Mouse (Mus musculus) granulocyte monocyte progenitor cell, adult 5-6 weeks (primary cell): ENCODE measurements around the gene Eif1b. TPM values are rescaled to one million over a fixed set of nuclear protein-coding genes. Genes with fewer than 3 reads are reported as not detected.
"Not testable (repeated sequence)": the region's sequence is repeated elsewhere in the genome, so short reads cannot be mapped to it uniquely, and the experiment has no call there.

ENCODE experiments used
- ATAC-seq: replicated peaks from 2 replicates; pipeline ENCODE4 v1.8.0; 2016; ENCODE audit warnings: mild to moderate bottlenecking, moderate TSS enrichment, inconsistent platforms; ENCODE audit not compliant: poor library complexity, severe bottlenecking
- total RNA-seq, 2 experiments: library from RNA; stranded (forward) in 1 of 2; stranded (reverse) in 1 of 2; fragments of 200-712, 200-1000 nt in 1 of 2; fragments of >200 nt in 1 of 2; fragmentation: Nextera tagmentation in 1 of 2; gene quantifications; 2 replicates each; pipeline ENCODE4 v1.2.3; 2014 to 2017

Gene Eif1b
- total RNA-seq, 2 experiments from 2014 or later: 84.1 to 108 TPM

DNA sequence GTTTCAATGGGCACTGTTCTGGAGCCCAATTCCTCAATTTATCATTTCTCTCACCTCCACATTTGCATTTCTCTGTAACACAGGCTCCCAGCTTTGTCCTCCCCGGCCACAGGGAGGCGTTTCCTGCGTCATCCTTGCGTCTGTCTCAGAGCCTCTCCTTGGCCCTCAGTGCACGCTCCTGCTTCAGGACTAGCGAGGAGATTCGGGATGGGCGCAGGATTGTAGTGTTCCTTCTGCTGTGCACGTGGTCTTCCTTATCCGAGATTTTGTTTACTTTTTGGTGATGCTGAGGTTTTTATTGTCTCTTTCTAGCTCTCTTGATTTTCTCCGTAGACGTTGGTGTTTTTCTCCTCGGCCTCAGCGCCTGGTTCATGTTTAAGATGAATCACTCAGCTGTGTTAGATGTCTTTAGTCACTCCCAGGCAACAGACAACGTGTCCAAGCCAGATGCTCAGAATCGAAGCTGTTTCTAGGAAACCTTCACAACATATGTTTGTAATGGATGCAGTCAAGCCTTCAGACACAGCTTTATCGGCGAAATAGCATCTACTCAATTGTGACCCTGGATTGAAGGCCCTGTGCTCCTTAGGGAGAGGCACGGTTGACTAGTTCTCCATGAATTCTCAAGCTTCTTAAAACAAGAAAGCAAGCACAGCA is 27.6 kb downstream of the Eif1b start:
- no peak for ATAC-seq

- no peak for ATAC-seq
Measured at GRCm38 (mm10) chr9:120521161-120521560, 29.1 kb downstream of the Eif1b start.

DNA sequence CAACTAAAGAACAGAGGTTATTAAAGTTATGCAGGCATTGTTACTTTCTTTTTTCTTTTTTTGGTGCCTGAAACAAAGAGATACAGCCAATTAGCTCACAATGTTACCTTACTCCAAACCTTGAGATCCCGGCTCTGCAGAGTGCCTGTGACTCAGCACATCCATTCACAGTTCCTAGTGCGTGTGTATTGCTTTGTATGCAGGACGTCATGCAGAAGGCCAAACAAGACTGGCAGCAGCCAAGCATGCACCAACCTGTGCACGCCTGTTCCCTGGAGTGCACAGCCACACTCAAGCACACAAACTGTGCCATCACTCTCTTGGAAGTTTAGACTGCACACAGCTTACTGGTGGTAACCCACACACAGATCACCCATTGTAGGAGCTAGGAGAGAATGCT is 35.2 kb downstream of the Eif1b start:
- no peak for ATAC-seq

- no peak for ATAC-seq
Measured at GRCm38 (mm10) chr9:120527919-120528318, 35.9 kb downstream of the Eif1b start.

GRCm38 (mm10) chr9:120528815-120529510 is 36.9 kb downstream of the Eif1b start:
- ATAC-seq: peak; percentile 87

GRCm38 (mm10) chr9:120530471-120530870 is 38.4 kb downstream of the Eif1b start:
- ATAC-seq: no peak

DNA sequence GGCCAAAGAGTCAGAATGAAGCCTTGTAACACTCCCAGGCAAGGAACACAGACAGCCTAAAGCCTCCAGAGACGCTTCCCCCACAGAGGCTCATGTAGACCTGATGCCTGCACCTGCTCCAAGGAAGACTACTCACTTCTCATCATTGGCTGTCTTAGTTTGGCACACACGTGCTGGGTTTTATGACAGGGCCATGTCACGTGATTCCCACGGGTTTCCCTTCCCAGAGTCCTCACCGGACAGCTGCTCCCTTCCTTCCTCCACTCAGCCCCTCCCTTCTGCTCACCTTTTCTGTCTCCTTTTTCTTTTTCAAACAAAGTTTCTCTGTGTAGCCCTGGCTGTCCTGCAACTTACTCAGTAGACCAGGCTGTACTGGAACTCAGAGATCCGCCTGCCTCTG is 40.0 kb downstream of the Eif1b start:
- no peak for ATAC-seq

- peak; percentile 50 for ATAC-seq
Measured at GRCm38 (mm10) chr9:120532691-120533090, 40.7 kb downstream of the Eif1b start.

GRCm38 (mm10) chr9:120533446-120533950 is 41.5 kb downstream of the Eif1b start:
- not testable (repeated sequence) for ATAC-seq

DNA sequence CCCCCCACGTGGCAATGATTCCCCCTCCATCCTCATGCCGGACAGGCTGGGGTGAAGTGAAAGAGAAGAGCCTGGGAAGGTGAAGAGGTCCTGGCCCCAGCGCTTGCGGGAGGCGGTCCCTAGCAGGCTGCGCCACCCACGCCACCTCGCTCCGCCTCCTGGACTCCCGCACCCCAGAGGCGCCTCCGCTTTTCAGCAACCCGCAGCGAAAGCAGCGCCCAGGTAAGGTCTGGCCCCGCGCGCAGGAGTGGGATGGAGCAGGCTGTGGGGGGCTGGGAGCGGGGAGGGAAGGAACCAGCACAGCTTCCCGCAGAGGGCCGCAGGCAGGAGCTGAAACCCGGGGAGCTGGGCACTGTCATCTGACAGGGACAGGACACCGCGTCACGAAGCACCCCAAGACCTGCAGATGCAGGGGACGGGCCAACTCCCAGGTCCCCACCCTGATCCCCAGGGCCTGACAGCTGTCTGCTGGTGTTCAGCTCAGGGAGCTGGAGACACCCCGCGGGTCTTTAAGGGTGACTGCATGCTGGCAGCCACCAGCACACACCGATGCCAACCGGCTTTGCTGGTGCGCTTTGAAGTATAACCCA is 47.7 kb downstream of the Eif1b start, which contains the start of gene Entpd3:
Gene Entpd3, plus strand, starts transcription at position 157 of the 590 bp plus-strand sequence.
- peak; percentile 31 for ATAC-seq

DNA sequence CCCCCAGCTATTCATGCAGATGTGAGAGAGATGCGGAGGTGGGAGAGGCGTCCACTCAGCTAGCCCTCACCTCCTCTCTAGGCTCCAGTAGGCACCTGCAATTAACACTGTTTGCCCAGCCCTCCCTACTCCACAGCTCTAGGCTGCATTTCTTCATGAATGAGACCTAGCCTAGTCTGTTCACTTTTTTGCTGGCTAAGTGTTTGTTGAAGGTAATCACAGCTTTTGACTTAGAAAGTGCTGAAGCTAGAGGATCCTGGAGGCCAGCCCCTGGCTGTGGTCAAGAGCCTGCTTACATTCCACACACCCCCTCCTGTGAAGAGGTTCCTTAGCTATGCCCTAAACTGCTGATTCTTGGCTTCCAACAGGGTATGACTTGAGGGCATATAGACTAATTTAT is 49.4 kb downstream of the Eif1b start:
- no peak for ATAC-seq

DNA sequence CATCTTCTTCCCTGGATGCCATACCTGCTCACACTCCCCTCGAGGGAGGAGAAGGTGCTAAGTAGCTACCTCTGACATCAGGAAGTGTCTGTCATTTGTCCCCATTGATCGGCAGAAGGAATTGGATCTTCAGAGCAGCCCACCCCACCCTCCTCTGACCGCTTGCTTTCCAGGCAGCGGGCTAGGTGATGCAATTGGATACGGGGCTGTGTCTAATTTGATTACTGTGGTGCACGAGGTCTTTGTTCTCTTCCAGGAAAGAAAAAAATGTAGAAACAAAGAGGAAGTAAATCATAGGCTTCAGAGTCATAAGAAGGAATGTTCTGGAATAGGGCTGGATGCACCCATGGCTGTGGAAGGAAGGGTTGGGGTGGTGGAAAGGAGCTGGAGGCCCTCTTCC is 50.2 kb downstream of the Eif1b start:
- peak; percentile 41 for ATAC-seq

Other genes starting within 250 kb of the Eif1b start
- not detected in 2 replicates for gene Myrip, start 190.7 kb upstream of the Eif1b start, total RNA-seq (2014; fragmentation: Nextera tagmentation)
- 0.46 TPM in 1 of 2 replicates, not detected in the other for gene Myrip, start 190.7 kb upstream of the Eif1b start, total RNA-seq (2017)
- gene Entpd3, start 47.6 kb downstream of the Eif1b start, total RNA-seq (2014; fragmentation: Nextera tagmentation): not detected in 2 replicates
- not detected in 2 replicates for gene Entpd3, start 47.6 kb downstream of the Eif1b start, total RNA-seq (2017)
- gene Rpl14, start 79.2 kb downstream of the Eif1b start, total RNA-seq (2014; fragmentation: Nextera tagmentation): 1,591 and 1,842 TPM in 2 replicates
- gene Rpl14, start 79.2 kb downstream of the Eif1b start, total RNA-seq (2017): 1,837 and 2,050 TPM in 2 replicates